Mouse (Mus musculus) heart, adult 2 months (tissue): Measurements from ENCODE around the gene Slamf9.

Source experiments
- CTCF ChIP-seq: fragments of 200-600 bp; IDR thresholded peaks from 2 replicates; pipeline ENCODE4 v1.8.1; 2022; ENCODE audit warnings: antibody characterized with exemption, mild to moderate bottlenecking, moderate library complexity
- EP300 ChIP-seq: fragments of 200-500 bp; IDR thresholded peaks from 2 replicates; pipeline ENCODE4 v1.6.1; 2011; ENCODE audit warnings: low read depth, low read length, control low read depth; ENCODE audit not compliant: insufficient read depth

GRCm38 (mm10) chr1:172484236-172484635, 9.1 kb downstream of the Slamf9 start:
- TF ChIP-seq CTCF (no peak), EP300 (no peak)
